Comparison of ENCODE assay signal across 21 mouse cellular contexts in the genomic region with DNA sequence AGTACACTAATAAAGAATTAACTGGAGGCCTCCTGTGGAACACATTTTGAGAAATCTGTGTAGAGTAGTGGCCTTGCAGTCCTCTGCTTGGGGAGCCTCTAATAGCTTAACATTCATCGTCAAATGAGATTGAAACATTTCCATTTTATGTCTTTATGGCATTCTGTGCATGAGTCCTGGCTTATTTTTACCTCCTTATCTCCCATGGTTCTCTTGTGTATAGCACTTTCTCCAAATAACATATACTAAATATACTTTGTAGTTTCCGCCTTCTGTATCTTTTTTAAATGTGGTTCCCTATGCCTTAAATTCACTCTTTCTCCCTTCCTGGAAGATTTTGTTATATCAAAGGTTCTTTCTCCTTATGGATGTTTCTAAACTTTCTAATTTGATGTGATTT.
DNase-seq lines count a peak whose midpoint lies in the region; ATAC-seq and TF ChIP-seq lines count a peak whose summit lies in the region.
"Had no signal": no experiment of that assay in that cellular context is flagged by ENCODE, and none has a peak within 500 bp of the region (broad histone marks: within the 10 kb centered on the region; RNA-seq: fewer than 3 reads in every experiment).

No protein-coding gene starts in this region.

- peak overlapping the region; percentile 60 for H3K27ac ChIP-seq in left cerebral cortex, adult 2 months

- H3K4me3 ChIP-seq in left cerebral cortex, adult 2 months = no peak overlapping the region

- ATAC-seq in frontal cortex, adult (ENCODE audit: low TSS enrichment) = peak; percentile 62
- ATAC-seq in granulocyte monocyte progenitor cell, adult 5-6 weeks (replicated peaks; ENCODE audit: poor library complexity, severe bottlenecking) = no peak
- ATAC-seq: activated CD4-positive, CD25-positive, alpha-beta regulatory T cell, adult 4 months; CD4-positive, CD25-positive, alpha-beta regulatory T cell, adult 4 months; Patski had no signal

- TF ChIP-seq CTCF in left cerebral cortex, adult 2 months (IDR thresholded peaks at IDR 0.05) = no peak

- intact Hi-C loops in left cerebral cortex, adult 2 months (cut with DNase I) = no loop called here
- intact Hi-C loops in left cerebral cortex, postnatal 4 days (cut with DNase I) = no loop called here

- DNase-seq in frontal cortex, postnatal 14 days (ENCODE audit: low spot score in 2 of 2) = no peak
- DNase-seq in left cerebral cortex, adult 2 months (ENCODE audit: extremely low spot score in 1 of 2, low spot score in 2 of 2) = no peak
- no peak for DNase-seq in left cerebral cortex, postnatal 4 days
- peak; percentile 50 for DNase-seq in brain, adult 2 months (ENCODE audit: low read depth, low spot score)
- DNase-seq in telencephalon, adult 2 months (ENCODE audit: low read depth, low spot score) = peak; percentile 59
- no peak for DNase-seq in adrenal gland, postnatal 36 days
- DNase-seq: adrenal gland, adult 2 months; adrenal gland, adult 8-10 months; adrenal gland, postnatal 10 days; adrenal gland, postnatal 14 days; adrenal gland, postnatal 25 days; B cell, adult 2 months; cerebellum, adult 11 months; cerebellum, adult 11-12 months; cerebellum, adult 18-20 months; cerebellum, adult 2 months had no signal

Comparison
In these comparisons a context has a peak if more than half of its experiments do, and no peak if none do; other contexts are left out.
1. DNase-seq: peak in brain, adult 2 months (single experiment) and telencephalon, adult 2 months (single experiment); none in frontal cortex, postnatal 14 days (0 of 2), left cerebral cortex, adult 2 months (0 of 2), left cerebral cortex, postnatal 4 days (single experiment) and adrenal gland, postnatal 36 days (0 of 2).